Mouse (Mus musculus): ENCODE data around the gene C530008M17Rik.

DNA sequence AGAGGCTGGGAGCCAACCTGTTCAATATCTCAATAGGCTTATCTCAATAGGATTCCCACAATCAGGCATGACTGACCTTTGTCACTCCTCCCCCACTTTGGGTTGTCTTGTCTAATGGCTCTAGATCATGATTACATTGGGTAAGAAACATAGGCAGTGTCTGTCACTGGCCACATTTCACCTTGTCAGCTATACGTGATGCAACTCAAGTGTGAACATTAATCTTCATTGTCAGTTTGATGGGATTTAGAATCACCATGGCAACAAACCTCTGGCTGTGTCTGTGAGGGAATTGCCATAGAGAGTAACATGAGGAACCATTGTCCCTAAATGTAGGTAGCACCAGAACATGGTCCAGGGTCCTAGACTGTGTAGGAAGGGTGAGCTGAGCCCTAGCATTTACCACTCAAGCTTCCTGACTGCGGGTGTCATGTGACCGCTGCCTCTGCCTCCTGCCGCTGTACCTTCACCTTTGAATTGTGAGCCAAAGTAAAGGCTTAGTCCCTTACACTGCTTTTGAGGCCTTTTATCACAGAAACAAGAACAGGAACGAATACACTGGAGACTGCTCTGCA lies 5.1 kb upstream of the C530008M17Rik start:
- TF ChIP-seq CTCF (IDR thresholded peaks at IDR 0.05; ENCODE audit: insufficient read depth, low read length) (no peak), POLR2A (IDR thresholded peaks at IDR 0.05; ENCODE audit: borderline replicate concordance, extremely low read depth, low read depth, low read length) (no peak)

Data from lung, adult 2 months (tissue).